Mouse (Mus musculus) splenic B cell, adult 2 months (primary cell): ENCODE data around the gene Wbp1l.

ENCODE experiments used
- DNase-seq: peaks from one replicate; pipeline ENCODE4 v3.0.0-alpha.2; 2011; ENCODE audit warnings: low read depth, low spot score
- H3K27me3 ChIP-seq: 2 replicates; pipeline ENCODE4 v1.6.1; 2012; ENCODE audit warnings: mild to moderate bottlenecking, low read length, moderate library complexity, mixed read lengths; ENCODE audit not compliant: control insufficient read depth, poor library complexity, insufficient read depth, severe bottlenecking
- H3K36me3 ChIP-seq: 2 replicates; pipeline ENCODE4 v1.6.1; 2012; ENCODE audit warnings: mild to moderate bottlenecking, low read length, moderate library complexity, mixed read lengths; ENCODE audit not compliant: control insufficient read depth, poor library complexity, insufficient read depth, severe bottlenecking

Gene Wbp1l

GRCm38 (mm10) chr19:46618322-46618721 lies 19.4 kb downstream of the Wbp1l start:
- no peak for DNase-seq
- Histone ChIP-seq H3K27me3 (no peaks in the 10 kb centered on the region), H3K36me3 (peaks cover 2% of the 10 kb centered on the region; the same call in 1 of the 2 replicates)

GRCm38 (mm10) chr19:46619001-46619400 lies 20.1 kb downstream of the Wbp1l start:
- DNase-seq: no peak
- Histone ChIP-seq H3K36me3 (peaks cover 2% of the 10 kb centered on the region; the same call in 1 of the 2 replicates), H3K27me3 (no peaks in the 10 kb centered on the region)

GRCm38 (mm10) chr19:46619518-46619917 lies 20.6 kb downstream of the Wbp1l start:
- no peaks in the 10 kb centered on the region for H3K27me3 ChIP-seq
- peaks cover under 1% of the 10 kb centered on the region; the same call in 1 of the 2 replicates for H3K36me3 ChIP-seq
- DNase-seq: no peak

- H3K36me3 ChIP-seq: no peaks in the 10 kb centered on the region; the same call in 1 of the 2 replicates
- no peak for DNase-seq
These were observed 21.3 kb downstream of the Wbp1l start for GRCm38 (mm10) chr19:46620016-46620808.

GRCm38 (mm10) chr19:46621236-46622183 lies 22.6 kb downstream of the Wbp1l start:
- Histone ChIP-seq H3K36me3 (no peaks in the 10 kb centered on the region; the same call in 1 of the 2 replicates), H3K27me3 (no peaks in the 10 kb centered on the region)
- no peak for DNase-seq

More at GRCm38 (mm10) chr19:46620016-46620808, 21.3 kb downstream of the Wbp1l start:
- H3K27me3 ChIP-seq: no peaks in the 10 kb centered on the region

- Histone ChIP-seq H3K36me3 (no peaks in the 10 kb centered on the region), H3K27me3 (no peaks in the 10 kb centered on the region)
- DNase-seq: no peak
These were observed 23.8 kb downstream of the Wbp1l start for GRCm38 (mm10) chr19:46622659-46623193.

- no peak for DNase-seq
- H3K27me3 ChIP-seq: no peaks in the 10 kb centered on the region
- no peaks in the 10 kb centered on the region for H3K36me3 ChIP-seq
These were observed 24.3 kb downstream of the Wbp1l start for GRCm38 (mm10) chr19:46623194-46623667.

GRCm38 (mm10) chr19:46623790-46624772 lies 25.2 kb downstream of the Wbp1l start:
- H3K27me3 ChIP-seq: no peaks in the 10 kb centered on the region
- DNase-seq: no peak
- no peaks in the 10 kb centered on the region for H3K36me3 ChIP-seq

GRCm38 (mm10) chr19:46625015-46625414 lies 26.1 kb downstream of the Wbp1l start:
- H3K27me3 ChIP-seq: no peaks in the 10 kb centered on the region
- no peaks in the 10 kb centered on the region for H3K36me3 ChIP-seq
- DNase-seq: no peak

- no peak for DNase-seq
- Histone ChIP-seq H3K36me3 (no peaks in the 10 kb centered on the region), H3K27me3 (no peaks in the 10 kb centered on the region)
These were observed 26.6 kb downstream of the Wbp1l start for GRCm38 (mm10) chr19:46625519-46625918.

GRCm38 (mm10) chr19:46628403-46628802 lies 29.5 kb downstream of the Wbp1l start:
- no peaks in the 10 kb centered on the region for H3K36me3 ChIP-seq
- no peak for DNase-seq
- H3K27me3 ChIP-seq: no peaks in the 10 kb centered on the region

GRCm38 (mm10) chr19:46629807-46630206 lies 30.9 kb downstream of the Wbp1l start:
- DNase-seq: no peak
- H3K36me3 ChIP-seq: no peaks in the 10 kb centered on the region
- H3K27me3 ChIP-seq: no peaks in the 10 kb centered on the region

- no peak for DNase-seq
- no peaks in the 10 kb centered on the region for H3K27me3 ChIP-seq
These were observed 32.8 kb downstream of the Wbp1l start for GRCm38 (mm10) chr19:46631637-46632036.

GRCm38 (mm10) chr19:46635766-46636165 lies 36.9 kb downstream of the Wbp1l start:
- no peaks in the 10 kb centered on the region for H3K36me3 ChIP-seq
- no peak for DNase-seq
- no peaks in the 10 kb centered on the region for H3K27me3 ChIP-seq

More at GRCm38 (mm10) chr19:46631637-46632036, 32.8 kb downstream of the Wbp1l start:
- no peaks in the 10 kb centered on the region for H3K36me3 ChIP-seq
